Mouse (Mus musculus): ENCODE measurements around the gene 1700025B11Rik. TPM values are rescaled to one million over a fixed set of nuclear protein-coding genes. Genes with fewer than 3 reads are reported as not detected.

1700025B11Rik gene
- not detected for polyA plus RNA-seq (2017; shearing (Covaris generic))

GRCm38 (mm10) chr15:77561792-77562191, at the start of gene 1700025B11Rik:
Gene 1700025B11Rik (minus strand): TSS chr15:77561892.

DNA sequence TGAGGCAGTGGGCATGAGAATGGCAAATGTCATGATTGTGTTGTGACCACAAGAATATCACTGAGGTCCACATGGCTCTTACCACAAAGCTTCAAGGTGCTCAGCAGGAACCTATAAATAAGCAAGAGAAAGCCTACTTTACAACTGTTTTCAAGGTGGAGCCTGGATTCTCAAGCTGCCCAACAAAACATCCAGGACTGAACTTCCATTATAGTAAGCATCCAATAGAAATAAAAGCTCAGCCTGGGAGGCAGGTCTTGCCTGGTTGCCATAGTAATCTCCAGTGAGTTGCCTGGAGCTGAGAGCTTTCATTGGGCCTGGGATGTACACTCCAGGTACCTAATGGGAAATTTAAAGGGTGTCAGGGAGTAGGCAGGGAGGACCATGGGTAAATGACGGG, 37.3 kb upstream of the 1700025B11Rik start, which contains the start of gene Gm36245:
Gm36245 (plus strand) TSS at position 301 of the 400 bp plus-strand sequence.

GRCm38 (mm10) chr15:77595961-77596360, 34.3 kb upstream of the 1700025B11Rik start, which contains the start of gene Apol10b:
Gene Apol10b (minus strand): TSS chr15:77596125.

DNA sequence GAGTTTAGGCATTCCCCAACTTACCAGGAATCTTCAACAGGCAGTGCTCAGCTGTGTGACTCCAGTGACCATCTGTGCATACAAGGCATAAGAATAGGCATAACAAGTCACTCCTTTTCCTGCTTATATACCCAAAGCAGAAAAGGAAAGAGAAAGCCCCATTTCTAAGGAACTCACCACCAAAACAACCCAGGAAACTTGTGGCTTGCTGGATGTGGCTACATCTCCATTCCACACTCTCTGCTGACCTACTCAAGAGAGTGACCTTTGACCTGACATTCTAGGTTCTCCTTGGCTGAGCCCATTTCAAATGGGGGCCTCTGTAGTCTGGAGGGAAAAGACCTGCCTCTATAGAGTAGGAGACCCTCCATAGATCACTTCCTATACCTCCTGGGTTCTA, 28.5 kb downstream of the 1700025B11Rik start, which contains the start of gene Apol7c:
Apol7c (minus strand) TSS at position 101 of the 400 bp plus-strand sequence.

Other genes with a start within 250 kb of the 1700025B11Rik start
- gene Apol7a, start 162.8 kb downstream of the 1700025B11Rik start, polyA plus RNA-seq (2017; shearing (Covaris generic)), result not detected
- gene Apol9a, start 150.8 kb downstream of the 1700025B11Rik start, polyA plus RNA-seq (2017; shearing (Covaris generic)), result 4.5 TPM
- gene Apol7b, start 114.4 kb downstream of the 1700025B11Rik start, polyA plus RNA-seq (2017; shearing (Covaris generic)), result 0.32 TPM
- 0.15 TPM for gene Apol10a, start 84.8 kb downstream of the 1700025B11Rik start, polyA plus RNA-seq (2017; shearing (Covaris generic))
- gene Apol11a, start 53.6 kb downstream of the 1700025B11Rik start, polyA plus RNA-seq (2017; shearing (Covaris generic)), result 0.89 TPM
- gene Apol7c, start 28.6 kb downstream of the 1700025B11Rik start, polyA plus RNA-seq (2017; shearing (Covaris generic)), result not detected
- 4.6 TPM for gene Apol10b, start 34.2 kb upstream of the 1700025B11Rik start, polyA plus RNA-seq (2017; shearing (Covaris generic))
- not detected for gene Gm36245, start 37.4 kb upstream of the 1700025B11Rik start, polyA plus RNA-seq (2017; shearing (Covaris generic))
- 6.1 TPM for gene Apol11b, start 81.4 kb upstream of the 1700025B11Rik start, polyA plus RNA-seq (2017; shearing (Covaris generic))
- 79.7 TPM for gene Apol7e, start 137.0 kb upstream of the 1700025B11Rik start, polyA plus RNA-seq (2017; shearing (Covaris generic))
- gene Apol9b, start 167.1 kb upstream of the 1700025B11Rik start, polyA plus RNA-seq (2017; shearing (Covaris generic)), result 17.0 TPM
- 0.20 TPM for gene Apol8, start 195.1 kb upstream of the 1700025B11Rik start, polyA plus RNA-seq (2017; shearing (Covaris generic))